Mouse (Mus musculus) adrenal gland, postnatal 25 days (tissue): ENCODE data around the gene Prkci. TPM values are rescaled to one million over a fixed set of nuclear protein-coding genes. Genes with fewer than 3 reads are reported as not detected.

Source experiments
- DNase-seq: peaks from one replicate; pipeline ENCODE4 v3.0.0; 2021; ENCODE audit warnings: mixed read lengths
- total RNA-seq: library from RNA; stranded (reverse); gene quantifications from 2 replicates; pipeline ENCODE4 v1.2.3, GENCODE M21; 2021

The Prkci gene
- total RNA-seq, 1 experiment from 2014 or later = 56.7 TPM

GRCm38 (mm10) chr3:31047263-31047662 is 51.7 kb downstream of the Prkci start:
- no peak for DNase-seq

DNA sequence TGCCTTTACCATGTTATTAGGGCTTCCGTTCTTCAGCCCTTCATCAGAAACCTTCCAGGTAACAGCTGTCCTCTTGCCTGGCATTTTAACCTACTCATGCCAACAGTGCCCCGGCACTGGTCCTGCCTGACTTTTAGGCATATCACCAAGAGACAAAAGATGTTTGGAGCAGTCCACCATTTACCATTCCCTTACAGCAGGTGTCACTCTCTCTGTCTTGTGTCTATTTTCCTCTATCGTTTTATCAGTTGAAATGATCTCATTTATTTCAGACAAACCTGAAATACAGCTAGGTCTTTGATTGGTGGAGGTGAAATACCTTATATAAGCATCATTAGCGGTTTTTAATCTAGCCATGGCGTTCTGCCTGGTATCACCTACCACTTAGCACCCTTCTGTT is 53.5 kb downstream of the Prkci start:
- no peak for DNase-seq

- no peak for DNase-seq
Observed at GRCm38 (mm10) chr3:31050375-31050774, 54.8 kb downstream of the Prkci start.

DNA sequence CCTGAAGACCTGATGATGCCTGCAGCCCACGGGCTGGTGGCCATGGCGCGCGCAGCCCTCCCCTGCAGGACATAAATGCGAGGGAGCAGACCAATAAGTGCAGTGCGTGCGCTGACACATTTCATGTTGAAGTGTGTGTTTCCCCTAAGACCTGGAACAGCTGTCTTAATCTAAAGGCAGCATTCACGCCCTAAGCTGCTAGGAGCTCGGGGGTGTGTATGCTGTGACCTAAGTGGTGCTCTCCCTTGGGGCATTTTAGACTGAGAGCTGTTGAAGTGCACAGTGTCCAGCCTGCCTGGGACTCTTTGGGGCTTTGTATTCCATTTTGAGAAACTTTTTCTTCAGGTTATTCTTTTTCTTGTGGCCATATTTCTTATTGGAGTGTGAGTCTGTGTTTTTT is 56.2 kb downstream of the Prkci start:
- no peak for DNase-seq

DNA sequence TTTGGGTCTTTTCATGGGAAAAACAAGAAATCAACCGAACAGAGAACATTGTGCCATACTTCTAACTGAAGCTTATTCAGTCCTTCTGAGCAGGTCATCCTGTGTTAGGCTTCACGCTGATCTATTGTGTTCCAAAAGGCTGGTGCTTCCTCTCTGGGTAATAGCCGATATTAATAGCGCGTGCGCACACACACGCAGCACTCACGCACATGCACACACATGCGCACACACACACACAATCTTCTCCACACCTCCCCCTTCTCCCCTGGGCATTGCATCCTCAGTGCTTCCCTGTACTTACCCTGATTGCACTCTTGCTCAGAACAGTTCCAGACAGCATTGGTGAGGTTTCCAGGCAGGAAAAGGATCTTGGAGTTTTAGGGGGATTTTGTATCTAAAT is 57.6 kb downstream of the Prkci start:
- no peak for DNase-seq

DNA sequence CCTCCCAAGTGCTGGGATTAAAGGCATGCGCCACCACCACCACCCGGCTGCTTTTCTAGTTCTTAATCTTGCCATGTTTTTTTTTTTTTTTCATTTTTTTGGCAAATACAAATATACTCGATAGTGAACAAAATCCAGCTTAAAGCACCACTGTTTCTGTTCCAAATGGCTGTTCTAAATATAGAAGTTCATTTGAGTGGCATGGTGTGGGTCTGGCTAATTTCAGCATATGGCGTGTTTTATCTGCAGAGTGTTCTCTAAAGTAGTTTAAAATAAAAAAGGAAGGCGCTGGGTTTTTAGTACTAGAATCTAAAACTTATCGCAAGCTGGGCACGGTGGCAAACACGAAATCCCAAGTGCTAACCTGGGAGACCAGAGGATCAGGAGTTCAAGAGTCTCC is 59.3 kb downstream of the Prkci start:
- DNase-seq = no peak

GRCm38 (mm10) chr3:31056047-31056650 is 60.6 kb downstream of the Prkci start:
- peak; percentile 38 for DNase-seq

DNA sequence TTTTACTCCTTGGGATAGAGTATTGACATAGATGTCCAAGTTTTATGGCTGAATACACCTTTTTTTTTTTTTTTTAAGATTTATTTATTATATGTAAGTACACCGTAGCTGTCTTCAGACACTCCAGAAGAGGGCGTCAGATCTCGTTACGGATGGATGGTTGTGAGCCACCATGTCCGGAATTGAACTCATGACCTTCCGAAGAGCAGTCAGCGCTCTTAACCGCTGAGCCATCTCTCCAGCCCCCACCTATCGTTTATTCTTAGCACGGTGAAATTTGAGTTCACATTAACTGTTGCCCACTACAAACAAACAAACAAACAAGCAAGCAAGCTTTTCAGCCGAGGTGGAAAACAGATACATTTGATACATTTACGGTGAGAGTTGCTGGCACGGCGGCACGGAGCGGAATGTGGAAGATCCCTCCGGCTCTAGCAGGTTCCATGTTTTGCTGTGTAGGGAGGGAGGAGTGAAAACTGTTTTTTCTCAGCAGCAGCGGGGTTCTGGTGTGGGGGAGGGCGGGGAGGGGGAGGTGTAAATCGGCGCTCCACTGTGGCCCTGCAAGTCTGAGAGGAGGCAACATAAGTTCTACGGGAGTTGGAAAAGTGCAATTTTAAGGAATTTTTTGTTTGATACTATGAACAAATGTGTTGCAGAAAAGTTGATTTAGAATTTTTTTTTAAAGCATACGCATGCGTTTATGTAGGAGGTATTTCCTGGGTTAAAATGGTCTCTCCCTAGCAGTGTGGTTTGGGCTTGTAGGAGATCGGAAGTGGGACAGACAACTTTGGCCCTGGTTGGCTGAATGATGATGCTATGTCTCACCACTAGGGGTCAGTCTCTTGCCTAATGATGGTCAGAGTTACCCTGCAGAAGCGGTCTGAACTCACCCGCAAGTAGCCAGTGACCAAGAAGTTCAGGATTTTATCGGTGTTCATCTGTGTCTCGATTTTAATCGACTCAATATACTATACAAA is 61.4 kb downstream of the Prkci start:
- peak; percentile 38 for DNase-seq

DNA sequence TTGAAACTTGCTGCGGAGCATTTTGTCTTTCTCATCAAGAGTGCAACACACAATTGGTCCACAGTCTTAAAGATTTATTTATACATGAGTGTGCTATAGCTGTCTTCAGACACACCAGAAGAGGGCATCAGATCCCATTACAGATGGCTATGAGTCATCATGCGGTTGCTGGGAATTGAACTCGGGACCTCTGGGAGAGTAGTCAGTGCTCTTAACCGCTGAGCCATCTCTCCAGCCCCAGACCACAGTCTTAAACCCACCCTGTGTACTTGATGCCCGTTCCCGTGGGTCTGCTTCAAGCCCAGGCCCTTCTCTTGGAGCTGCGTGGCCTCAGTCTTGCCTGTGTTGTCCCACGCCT is 65.2 kb downstream of the Prkci start:
- no peak for DNase-seq

DNA sequence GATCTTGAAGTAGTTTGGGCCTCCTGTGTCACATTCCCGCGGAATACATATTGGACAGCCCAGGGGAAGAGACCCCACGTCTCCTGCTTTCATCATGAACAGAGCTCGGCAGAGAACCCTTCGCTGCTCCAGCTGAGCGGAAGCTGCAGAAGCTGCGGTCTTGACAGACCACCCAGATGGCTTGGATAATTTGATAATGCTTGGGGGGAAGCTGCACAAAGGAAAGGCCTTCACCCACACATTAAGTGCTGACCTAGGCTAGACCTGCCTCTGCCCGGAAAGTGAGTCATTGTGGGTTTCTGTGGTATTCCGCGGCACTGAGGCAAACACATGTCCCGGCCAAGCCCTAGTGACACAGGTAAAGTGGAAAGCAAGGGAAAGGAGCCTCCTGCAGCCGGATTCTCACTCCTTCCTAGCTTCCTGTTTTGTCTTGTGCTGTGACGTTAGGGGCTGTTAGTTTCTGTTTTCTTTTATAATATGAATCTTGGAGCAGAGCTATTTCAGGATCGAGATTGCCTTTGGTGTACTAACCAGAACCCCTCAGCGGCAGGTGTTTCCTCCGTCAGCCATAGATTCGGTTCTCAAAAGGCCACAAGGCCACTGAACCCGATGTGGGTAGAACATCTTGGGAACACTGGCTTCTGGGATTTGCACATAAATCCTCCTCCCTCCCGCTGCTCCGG is 65.7 kb downstream of the Prkci start:
- no peak for DNase-seq

GRCm38 (mm10) chr3:31061786-31062120 is 66.2 kb downstream of the Prkci start:
- DNase-seq = no peak

- DNase-seq = no peak
Observed at GRCm38 (mm10) chr3:31062325-31062724, 66.8 kb downstream of the Prkci start.

DNA sequence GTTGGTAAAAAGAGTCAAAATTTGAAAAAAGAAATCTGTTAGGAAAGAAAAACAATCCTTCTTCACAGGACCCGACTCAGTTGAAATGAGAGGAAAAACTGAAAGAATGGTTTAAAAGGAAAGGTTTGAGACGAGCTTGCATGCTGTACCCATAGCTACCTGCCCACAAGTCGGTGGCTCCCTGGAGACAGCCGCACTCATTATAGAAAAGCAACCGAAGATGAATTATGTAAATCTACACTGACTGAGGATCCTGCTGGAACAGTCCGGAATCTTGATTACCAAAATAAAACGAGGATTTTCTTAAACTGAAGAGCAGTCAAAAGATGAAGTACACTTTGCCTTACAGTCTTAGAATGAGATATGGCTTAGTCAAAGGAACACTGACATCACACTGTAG is 72.9 kb downstream of the Prkci start:
- DNase-seq = no peak

GRCm38 (mm10) chr3:31071804-31072203 is 76.3 kb downstream of the Prkci start:
- DNase-seq = no peak

GRCm38 (mm10) chr3:31075808-31076207 is 80.3 kb downstream of the Prkci start:
- DNase-seq = no peak

DNA sequence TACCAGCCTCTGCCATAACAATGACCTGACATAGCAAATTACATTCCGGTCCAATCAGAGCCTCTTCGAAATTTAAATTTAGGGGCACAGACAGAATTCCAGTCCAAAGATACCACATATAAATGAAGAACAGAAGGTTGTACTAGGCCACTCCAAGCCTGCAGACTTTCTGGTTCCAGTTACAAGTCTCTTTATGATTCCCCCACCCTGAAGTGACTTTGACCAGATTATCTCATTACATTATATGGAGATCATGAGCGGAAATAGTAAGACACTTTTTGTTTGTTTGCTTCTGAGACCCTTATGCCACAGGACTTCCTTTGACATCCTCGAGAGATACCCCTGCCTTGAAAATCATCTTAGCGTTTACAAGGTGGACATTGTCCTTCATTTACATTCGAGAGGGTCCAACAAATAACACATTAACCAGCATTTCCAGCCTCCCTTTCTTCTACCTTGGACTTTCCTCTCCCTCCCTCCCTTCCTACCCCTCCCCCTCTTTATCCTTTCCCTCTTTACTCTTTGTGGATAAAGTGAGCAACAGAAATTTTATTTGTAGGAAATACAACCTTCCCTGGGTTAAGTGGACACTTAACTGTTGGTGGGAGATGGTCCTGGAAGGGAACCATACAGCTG is 81.6 kb downstream of the Prkci start:
- no peak for DNase-seq

DNA sequence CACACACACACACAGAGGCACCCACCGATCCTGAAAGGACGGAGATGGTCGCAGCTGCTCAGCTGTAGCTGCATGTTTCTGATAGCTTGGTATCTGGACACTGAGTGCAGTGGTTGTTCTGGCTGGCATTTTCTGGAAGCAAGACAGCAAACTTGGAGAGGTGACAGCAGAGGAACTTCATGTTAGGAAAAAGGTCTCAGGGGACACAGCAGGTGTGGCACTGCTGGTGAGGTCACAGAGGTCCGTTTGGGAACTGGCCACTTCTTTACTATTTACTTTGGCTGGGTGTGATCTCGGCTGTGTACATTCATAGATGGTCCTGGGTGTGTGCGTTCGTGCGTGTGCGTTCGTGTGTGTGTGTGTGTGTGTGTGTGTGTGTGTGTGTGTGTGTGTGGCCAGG is 83.9 kb downstream of the Prkci start:
- DNase-seq = no peak

DNA sequence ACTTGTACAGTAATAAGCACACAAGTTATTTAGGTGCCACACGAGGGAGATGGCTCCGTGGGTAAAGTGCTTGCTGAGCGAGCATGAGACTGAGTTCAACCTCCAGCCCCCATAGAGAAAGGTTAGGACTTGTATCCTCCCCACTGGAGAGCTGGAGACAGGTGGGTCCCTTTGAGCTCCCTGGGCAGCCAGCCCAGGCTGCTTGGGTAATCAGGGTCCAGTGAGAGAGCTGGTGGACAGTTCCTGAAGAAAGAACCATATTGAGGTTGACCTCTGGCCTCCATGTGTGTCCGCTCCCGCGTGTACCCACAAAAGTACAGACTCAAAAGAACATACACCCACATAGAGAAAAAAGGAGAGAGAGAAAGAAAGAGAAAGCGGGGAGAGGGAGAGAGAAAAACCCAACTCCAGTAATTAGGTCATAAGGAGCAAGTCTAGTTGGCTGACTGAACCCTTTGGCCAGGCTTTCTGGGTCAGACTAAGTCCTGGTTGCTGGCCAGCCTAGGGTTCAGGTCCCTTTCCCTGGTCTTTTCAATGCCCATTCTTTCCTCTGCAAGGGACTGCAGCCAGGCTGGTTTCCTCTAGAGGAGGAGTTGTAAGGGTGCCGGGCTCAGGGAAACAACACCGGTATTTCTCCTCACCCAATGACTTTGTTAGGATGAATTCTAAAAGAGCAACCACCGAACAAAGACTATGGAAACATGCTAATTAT is 85.4 kb downstream of the Prkci start:
- peak; percentile 30 for DNase-seq

- DNase-seq = no peak
Observed at GRCm38 (mm10) chr3:31082838-31083506, 87.4 kb downstream of the Prkci start.

DNA sequence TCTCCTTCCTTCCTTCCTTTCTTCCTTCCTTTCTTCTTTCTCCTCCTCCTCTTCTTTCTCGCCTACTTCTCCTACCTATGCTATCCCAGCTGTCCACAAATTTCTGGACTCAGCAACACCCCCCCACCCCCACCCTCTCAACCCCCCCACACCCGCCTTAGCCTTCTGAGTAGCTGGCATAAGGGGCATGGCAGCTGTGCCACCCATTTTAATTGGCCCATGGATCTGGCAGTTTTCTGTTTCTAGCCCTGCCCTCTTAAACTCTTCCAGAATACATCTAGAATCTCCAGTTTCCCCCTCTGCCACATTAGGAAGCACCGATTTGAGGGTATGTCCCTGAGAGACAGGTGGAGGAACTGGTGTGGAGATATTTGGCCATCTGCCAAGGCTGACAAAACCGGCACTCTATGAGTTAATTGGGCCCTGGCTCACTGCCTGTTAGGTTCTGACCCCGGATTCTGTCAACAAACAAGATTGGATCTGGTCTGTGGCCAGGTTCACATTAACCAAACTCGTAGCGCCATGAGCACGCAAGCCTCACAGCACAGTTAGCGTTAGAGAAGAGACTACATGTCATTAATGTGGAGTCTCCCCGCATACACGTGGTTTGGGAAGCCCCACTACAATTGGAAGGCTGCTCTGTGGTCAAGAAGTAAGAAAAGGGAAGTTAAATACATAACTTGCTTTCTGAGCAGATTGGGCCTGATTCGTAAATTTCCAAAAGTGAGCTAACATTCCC is 88.1 kb downstream of the Prkci start:
- DNase-seq = peak; percentile 24

GRCm38 (mm10) chr3:31085000-31085399 is 89.5 kb downstream of the Prkci start:
- no peak for DNase-seq
